Mouse (Mus musculus) forelimb bud, embryonic 11.5 days (tissue): ENCODE measurements at regions not wholly inside any gene's neighbourhood (a gene's known extent, or its start where the extent isn't known, plus 50 kb on each side); places are given as distances from the start of the nearest gene placed in this dataset.

ENCODE experiments used
- DNase-seq: peaks from one replicate; pipeline ENCODE4 v3.0.0-alpha.2; 2012; ENCODE audit warnings: low read depth, low spot score

- DNase-seq, result no peak
Observed at GRCm38 (mm10) chr14:92958138-92958537, 932.3 kb downstream of the Pcdh9 start.

GRCm38 (mm10) chr14:92955485-92955884 is 935.0 kb downstream of the Pcdh9 start:
- no peak for DNase-seq

DNA sequence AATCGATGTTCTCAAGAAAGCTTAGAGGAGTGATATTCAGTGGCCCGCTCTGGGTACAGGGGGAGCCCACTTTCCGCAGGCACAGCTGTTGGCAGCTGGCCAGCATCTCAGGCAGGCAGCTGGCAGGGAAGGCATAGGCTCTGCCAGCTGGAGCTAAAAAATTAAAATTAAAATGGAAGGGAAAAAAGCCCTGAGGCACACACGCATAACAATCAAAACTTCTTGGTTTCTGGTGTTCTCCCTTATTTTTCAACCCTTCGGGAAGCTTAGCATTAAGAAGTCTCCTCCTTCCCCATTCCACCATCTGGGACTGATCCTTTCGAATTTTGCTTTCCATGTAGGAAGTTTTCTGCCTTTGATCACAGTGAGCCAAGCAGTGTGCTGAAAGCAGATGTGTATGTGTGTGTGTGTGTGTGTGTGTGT is 982.8 kb downstream of the Pcdh9 start:
- peak; percentile 11 for DNase-seq

DNA sequence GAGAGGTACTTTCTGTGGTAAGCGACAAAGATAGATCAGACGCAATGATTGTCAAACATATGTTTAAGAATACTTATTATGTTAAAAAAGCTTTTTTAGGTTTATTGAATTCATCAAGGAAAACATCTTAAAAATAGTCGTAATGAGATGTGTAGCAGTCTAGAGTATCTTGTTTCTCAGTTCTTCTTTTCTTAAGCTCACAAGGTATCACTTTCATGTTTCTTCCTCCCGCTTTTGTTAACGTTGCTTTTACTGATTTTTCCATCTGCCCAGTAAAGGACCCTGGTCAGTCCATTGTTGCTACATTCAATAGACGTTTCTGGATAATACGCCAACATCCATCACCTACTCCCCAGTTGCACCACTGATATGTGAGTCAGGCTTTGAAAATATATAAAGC is 1015.9 kb downstream of the Pcdh9 start:
- no peak for DNase-seq

DNA sequence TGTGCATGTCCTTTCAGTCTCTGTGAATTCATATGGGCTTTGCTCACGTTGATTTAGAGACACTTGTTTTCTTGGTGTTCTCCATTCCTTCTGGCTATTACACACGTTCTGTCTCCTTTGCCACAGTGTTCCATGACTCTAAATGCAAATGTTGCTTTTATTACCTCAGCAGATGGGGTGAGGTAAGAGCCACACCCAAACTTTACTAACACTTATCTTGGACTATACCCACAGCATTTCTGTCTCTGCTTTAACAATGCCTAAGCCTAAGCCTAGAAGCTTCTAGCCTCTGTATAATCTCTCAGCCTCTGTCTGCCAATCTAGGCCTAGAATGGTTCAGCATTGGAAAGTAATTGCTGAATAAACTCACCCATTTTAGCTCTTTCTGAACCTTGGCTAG is 1024.0 kb downstream of the Pcdh9 start:
- DNase-seq, result no peak

DNA sequence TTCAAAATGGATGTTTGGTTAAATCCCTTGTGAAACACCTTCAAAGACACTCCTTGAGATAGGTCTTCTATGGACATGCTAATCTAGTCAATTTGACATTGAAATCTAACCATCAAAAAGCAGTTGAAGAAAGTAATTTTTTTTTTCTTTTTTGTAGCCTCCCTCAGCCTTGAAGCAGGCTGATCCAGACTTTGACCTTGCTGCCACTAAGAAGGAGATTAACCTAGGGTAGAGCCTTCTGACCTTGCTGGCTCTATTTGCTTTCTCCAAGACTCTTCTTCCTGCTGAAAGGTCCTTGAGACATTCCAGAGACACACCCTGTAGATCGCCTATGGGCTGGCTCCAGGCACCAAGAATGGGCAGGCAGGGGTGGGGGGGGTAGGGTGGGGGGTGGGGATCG is 1027.5 kb downstream of the Pcdh9 start:
- DNase-seq, result no peak

DNA sequence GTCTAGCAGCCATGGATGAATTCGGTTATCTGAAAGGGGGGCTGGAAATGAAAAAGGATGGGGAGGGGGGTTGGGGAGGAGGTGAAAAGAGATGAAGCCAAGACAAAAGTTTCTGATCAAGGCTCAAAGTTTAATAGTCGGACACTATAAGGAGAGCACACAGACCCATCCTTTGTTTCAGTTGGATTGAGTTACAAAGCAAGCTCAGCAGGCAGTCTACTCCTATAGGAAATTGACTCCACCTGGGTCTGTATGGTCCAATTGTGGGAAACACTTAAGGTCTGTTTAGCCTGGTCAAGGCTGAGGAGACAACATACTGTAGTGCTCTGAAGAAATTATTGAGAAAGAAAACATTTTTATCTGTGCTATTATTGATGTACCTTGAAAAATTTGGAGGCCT is 1029.8 kb downstream of the Pcdh9 start:
- DNase-seq, result no peak

DNA sequence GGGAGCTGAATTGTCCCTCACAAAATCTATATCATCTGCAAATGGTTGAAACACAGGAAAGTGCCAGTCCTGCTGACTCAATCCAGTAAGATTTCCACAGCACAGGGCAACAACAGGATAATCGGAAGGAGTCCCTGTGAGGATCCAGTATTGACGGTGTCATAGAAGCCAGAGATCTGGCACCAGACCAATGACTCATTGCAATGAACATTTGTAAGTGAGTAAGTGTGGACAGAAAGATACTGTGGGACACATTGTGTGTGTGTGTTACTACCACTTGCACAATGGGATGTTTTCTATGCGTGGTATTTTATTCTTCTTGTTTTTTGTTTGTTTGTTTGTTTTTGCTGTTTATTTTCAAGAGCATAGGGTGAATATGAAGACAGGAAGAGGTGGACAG is 1056.8 kb downstream of the Pcdh9 start:
- no peak for DNase-seq

GRCm38 (mm10) chr14:92829171-92829570 is 1061.3 kb downstream of the Pcdh9 start:
- DNase-seq, result no peak

GRCm38 (mm10) chr14:92826576-92827284 is 1063.7 kb downstream of the Pcdh9 start:
- no peak for DNase-seq

DNA sequence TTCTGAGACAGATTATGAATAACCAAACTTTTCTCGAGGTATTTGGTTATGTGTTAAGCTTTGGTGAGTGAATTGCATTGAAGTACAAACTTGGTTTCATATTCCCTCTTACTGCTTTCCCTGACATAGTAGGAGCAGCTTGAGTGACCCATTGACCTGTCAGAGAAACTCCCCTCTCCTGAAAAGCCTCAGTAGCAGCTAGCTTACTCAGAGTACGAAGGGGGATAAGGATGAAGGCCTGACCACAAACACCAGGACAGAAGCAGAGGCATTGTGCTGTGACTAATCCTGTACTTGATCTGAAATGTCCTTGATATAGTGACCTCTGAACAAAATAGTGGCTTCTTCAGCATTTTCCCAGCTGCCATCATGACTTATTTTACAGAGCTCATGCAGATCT is 1070.4 kb downstream of the Pcdh9 start:
- DNase-seq, result no peak
